Mouse (Mus musculus) brown adipose tissue, adult 24 weeks (tissue): ENCODE measurements around the gene Nlgn3. TPM values are rescaled to one million over a fixed set of nuclear protein-coding genes. Genes with fewer than 3 reads are reported as not detected.

ENCODE experiments used
- H3K27ac ChIP-seq: fragments of 200-500 bp; replicated peaks from 2 replicates; pipeline ENCODE4 v1.5.1; 2012; ENCODE audit warnings: low read depth, mild to moderate bottlenecking, low read length
- H3K4me1 ChIP-seq: fragments of 200-500 bp; 2 replicates; pipeline ENCODE4 v1.6.1; 2012; ENCODE audit warnings: low read length, mixed read lengths; ENCODE audit not compliant: control insufficient read depth, insufficient read depth, insufficient read length
- H3K4me3 ChIP-seq: fragments of 200-500 bp; 2 replicates; pipeline ENCODE4 v1.5.1; 2012; ENCODE audit warnings: low read depth, mild to moderate bottlenecking, low read length, moderate library complexity; ENCODE audit not compliant: insufficient read depth
- polyA plus RNA-seq: library from polyadenylated mRNA; stranded (reverse); fragments of >200 nt; gene quantifications from 2 replicates; pipeline ENCODE4 v1.2.4, GENCODE M21; 2012; ENCODE audit not compliant: missing spikeins, insufficient read depth, insufficient read length

The Nlgn3 gene
- not detected in 2 replicates for polyA plus RNA-seq

DNA sequence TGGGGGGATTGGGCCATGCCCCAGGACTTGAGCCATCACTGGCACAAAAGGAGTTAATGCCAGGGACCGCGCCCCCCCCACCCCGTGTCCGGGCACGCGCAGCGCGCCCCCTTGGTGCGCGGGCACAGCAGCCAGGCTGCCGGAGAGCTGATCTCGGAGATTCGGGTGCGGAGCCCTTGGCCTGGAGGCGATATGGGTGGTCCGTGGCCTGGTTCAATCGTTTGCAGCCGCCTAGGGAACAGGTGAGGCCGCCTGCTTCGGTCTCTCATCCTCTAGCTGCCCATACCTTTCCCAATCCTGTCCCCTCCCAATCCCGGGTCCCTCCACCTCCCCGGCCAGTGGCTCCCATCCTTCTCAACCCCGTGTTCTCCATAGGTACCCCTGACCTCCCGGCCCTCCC is at the start of gene Nlgn3:
TSS of gene Nlgn3 (plus strand) at position 114 of the 400 bp plus-strand sequence.
- Histone ChIP-seq H3K27ac (no peak within 1 kb of the TSS), H3K4me3 (no peak within 1 kb of the TSS), H3K4me1 (no peaks in the 10 kb centered on the region; the same call in 1 of the 2 replicates)

DNA sequence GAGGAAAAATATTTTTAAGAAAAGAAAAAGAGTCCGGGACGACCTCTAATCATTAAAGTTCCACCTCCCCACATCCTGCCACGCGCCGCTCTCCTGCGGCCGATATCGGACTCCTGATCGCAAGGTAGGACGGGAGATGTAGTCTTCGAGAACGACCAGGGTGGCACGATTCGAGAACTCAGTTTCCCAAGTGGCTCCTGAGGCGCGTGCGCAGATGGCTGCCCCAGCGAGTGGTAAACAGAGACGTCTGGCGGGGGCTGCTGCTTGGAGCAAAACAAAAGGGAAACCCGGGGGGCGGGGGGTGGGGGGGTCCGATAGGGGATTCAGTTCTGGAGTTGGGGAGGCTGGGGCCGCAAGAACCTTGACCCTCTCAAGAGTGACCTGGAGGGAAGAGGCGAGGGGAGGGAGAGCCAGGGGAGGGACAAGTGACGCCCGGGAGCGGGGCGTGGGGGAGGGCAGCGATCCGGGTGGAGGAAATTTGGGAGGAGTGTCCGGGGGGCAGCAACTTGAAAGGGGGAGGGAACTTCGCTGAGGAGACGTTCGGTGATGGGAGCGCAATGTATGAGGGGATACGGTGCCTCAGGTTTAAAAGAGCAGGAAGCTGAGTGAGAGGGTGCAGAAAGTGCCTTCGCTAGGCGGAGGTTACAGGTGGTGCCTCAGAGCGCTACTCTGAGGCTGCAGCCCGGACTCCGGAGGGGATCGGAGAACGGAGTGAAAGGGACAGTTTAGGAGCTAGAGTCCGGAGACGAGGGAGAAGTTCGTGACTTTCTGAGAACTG is 44.8 kb upstream of the Nlgn3 start, which contains the start of gene Foxo4:
TSS of gene Foxo4 (plus strand) at position 577 of the 778 bp plus-strand sequence.
- peak within 1 kb of the TSS; percentile 75 for H3K4me3 ChIP-seq
- H3K27ac ChIP-seq, result peak within 1 kb of the TSS; percentile 77
- H3K4me1 ChIP-seq, result no peaks in the 10 kb centered on the region

DNA sequence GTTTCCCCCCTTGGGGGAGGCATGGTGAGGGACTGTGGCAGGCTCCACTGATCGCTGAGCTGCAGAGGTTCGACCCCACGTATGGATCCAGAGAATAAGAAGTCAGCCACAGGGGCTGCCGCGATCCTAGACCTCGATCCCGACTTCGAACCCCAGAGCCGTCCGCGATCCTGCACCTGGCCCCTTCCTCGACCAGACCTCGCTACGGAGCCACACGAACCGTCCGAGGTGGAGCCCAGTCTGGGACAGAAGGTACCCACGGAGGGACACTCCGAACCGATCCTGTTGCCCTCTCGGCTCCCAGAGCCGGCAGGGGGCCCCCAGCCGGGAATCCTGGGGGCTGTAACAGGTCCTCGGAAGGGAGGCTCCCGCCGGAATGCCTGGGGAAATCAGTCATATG is 44.2 kb upstream of the Nlgn3 start:
- Histone ChIP-seq H3K4me3 (peak overlapping the region; percentile 75), H3K27ac (0 out of 2 replicates have a peak overlapping the region, but pooled peaks have one; percentile 21), H3K4me1 (no peaks in the 10 kb centered on the region)

DNA sequence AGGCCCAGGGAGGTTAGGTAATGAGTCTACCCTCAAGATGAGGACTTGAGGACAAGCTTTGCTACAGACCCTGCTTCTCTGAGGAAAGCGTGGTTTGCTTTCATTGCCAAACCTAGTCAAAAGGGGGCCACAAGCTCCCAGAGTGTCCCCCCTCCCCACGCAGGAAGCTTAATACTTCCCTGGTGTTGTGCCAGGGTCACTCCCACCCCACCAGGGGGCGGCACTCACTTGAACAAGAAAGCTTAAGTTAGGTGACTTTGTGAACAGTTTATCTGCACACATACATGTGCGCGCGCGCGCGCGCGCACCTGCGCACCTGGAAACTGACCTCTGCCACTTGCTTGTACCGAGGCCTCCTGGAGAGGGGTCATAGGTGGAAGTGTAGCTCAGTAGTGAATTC is 42.4 kb upstream of the Nlgn3 start:
- Histone ChIP-seq H3K4me1 (no peaks in the 10 kb centered on the region), H3K27ac (no peak overlapping the region), H3K4me3 (no peak overlapping the region)

DNA sequence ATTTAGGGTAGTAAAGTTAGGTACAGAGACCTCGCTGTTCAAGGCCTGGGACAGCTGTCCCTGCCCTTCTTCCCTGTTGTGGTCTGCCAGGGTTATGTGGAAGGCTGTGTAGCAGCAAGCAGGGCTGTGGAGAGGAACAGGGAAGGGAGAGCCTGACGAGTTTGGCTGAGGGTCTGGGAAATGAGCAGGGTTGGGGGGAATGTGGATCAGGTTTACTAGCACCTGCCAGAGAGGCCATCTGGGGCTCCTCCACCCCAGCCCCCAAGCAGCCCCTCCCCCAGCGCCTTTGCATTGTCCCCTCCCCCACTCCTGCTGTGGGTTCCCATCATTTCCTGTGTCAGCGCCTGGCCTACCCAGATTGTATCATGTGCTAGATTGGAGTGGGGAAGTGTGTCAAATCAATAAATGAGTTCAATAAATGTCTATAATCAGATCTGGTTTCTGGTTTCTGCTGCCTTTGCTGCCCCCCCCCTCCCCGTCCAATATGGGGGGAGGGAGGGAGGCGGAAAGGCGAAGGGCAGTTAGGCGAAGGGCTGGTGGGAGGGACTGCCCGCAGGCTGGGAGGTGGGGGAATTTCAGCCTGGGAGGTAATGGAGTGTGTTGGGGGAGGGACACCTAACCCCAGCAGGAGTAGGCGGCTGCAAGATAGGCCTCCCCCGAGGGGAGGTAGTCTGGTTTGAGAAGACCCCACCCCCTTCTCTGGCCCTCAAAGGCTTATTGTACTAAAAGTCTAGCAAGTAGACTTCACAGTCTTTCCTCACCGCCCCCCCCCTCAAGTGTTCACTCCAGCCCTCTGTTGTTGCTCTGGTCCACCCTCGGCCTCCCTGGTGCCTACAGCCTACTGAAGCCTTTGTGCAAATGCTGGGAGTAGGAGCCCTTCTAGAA is 38.3 kb upstream of the Nlgn3 start:
- Histone ChIP-seq H3K27ac (no peak overlapping the region), H3K4me3 (no peak overlapping the region)

DNA sequence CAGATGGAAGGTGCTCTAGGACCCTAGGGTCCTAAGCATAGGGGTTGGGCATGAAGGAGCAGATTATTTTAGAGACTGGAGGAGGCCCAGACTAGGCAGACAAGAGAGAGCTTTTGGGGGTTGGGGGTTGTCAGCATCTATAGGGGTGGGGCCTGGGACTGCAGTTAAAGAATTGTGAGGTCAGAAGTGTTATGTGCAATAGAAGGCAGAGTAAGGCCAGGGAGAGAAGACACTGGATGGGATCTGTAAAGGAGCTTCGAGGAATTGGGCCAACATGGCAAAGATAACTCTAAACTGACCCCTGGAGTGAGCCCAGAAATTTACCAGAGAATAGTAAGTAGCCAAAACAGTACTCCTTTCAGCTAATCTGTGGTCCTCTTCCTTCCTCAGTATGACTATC is 35.1 kb upstream of the Nlgn3 start, which contains the start of gene Gm614:
TSS of gene Gm614 (minus strand) at position 101 of the 400 bp plus-strand sequence.
- H3K27ac ChIP-seq, result no peak within 1 kb of the TSS
- H3K4me1 ChIP-seq, result no peaks in the 10 kb centered on the region
- no peak within 1 kb of the TSS for H3K4me3 ChIP-seq

More for the DNA sequence above, 38.3 kb upstream of the Nlgn3 start:
- H3K4me1 ChIP-seq, result no peaks in the 10 kb centered on the region

DNA sequence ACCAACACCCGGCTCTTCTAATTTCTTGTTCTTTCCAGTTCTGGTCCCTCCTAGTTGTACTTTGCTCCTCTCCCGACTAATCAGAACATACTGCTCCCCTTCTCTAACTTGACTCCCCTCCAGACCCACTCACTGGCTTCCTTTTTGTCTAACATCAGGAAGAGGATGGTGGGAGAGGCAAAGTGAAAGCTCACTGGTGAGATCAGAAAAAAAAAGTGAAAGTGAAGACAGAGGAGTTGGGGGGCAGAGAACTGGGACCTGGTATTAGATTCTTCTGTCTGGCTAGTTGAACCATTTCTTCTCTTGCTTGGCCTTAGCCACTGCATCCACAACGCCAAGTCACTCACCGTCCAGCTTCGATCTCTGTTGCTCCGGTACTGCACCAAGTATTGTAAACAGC is 32.3 kb upstream of the Nlgn3 start:
- Histone ChIP-seq H3K4me1 (no peaks in the 10 kb centered on the region), H3K27ac (no peak overlapping the region; the same call in 1 of the 2 replicates), H3K4me3 (no peak overlapping the region)

DNA sequence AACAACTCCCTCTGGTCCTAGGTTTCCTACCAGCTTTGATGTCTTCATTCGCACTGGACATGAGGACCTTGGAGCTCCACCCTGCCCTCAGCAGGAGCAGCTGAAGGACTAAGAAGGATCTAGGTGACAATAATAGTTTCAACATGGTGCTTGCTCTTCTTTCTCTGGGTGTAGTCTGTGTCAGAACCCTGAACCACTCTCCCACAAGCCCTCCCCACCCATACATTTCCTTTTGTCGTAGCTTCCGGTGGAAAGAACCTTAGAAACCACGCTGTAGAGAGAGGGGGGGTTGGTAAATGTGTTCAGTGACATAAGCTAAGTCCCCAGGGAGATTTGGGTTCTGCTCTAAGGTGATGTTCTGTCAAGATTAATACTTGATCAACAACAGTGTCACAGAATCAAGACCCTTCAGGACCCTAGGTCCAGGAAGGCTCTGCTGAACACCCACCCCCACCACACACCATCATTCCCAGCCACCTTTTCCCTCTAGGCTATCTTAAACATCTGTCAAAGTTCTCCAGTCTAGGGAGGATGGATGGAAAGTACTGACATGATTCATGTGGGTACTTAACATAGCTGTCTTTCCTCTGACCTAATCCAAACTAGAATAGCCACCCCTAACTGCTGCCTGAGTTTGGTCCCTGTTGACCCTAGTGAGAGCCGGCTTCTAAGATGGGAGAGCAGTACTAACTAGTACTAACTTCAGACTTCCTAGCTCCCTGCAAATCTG is 30.8 kb upstream of the Nlgn3 start, which contains the start of gene Il2rg:
TSS of gene Il2rg (minus strand) at position 231 of the 730 bp plus-strand sequence.
- Histone ChIP-seq H3K4me3 (peak within 1 kb of the TSS; percentile 59), H3K27ac (peak within 1 kb of the TSS; percentile 80), H3K4me1 (no peaks in the 10 kb centered on the region)

DNA sequence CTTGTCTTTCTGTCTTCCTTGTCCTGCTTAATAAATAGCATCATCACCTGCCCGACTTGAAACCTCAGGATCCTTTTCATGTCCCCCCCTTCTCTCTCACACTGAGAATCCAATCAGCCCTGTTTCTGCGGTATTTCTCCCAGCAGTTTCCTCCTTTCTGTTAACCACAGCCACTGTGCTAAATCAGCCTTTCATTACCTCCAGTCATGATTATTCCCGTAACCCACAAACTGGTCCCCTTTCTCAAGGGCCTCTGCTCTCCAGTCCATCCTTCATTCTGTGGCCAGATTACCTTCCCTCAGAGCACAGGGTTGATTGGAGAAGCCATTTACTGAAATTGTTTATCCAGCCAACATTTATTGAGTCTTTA is 30.2 kb upstream of the Nlgn3 start, which contains the start of gene Gm20489:
TSS of gene Gm20489 (minus strand) at position 269 of the 370 bp plus-strand sequence.
- peak within 1 kb of the TSS; percentile 59 for H3K4me3 ChIP-seq
- H3K27ac ChIP-seq, result peak within 1 kb of the TSS; percentile 80
- no peaks in the 10 kb centered on the region for H3K4me1 ChIP-seq

DNA sequence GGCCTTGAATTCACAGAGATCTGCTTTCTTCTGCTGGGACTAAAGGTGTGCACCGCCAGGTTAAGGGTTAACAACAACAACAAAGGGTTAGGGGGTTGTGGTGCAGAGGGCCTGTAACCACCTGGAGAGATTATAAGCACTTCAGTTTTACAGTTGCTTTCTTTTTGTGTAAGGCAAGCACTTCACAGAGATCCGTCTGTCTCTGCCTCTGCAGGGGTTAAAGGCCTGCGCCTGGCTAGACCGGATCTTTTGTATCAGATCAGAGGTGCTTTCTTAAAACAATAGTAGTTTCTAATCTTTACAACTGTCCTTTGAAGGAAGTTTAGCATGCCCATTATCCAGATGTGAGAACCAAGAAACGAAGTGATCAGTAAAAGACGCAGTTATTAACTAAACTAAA is 25.6 kb upstream of the Nlgn3 start:
- no peak overlapping the region; the same call in 1 of the 2 replicates for H3K27ac ChIP-seq
- peak overlapping the region; percentile 48 for H3K4me3 ChIP-seq

DNA sequence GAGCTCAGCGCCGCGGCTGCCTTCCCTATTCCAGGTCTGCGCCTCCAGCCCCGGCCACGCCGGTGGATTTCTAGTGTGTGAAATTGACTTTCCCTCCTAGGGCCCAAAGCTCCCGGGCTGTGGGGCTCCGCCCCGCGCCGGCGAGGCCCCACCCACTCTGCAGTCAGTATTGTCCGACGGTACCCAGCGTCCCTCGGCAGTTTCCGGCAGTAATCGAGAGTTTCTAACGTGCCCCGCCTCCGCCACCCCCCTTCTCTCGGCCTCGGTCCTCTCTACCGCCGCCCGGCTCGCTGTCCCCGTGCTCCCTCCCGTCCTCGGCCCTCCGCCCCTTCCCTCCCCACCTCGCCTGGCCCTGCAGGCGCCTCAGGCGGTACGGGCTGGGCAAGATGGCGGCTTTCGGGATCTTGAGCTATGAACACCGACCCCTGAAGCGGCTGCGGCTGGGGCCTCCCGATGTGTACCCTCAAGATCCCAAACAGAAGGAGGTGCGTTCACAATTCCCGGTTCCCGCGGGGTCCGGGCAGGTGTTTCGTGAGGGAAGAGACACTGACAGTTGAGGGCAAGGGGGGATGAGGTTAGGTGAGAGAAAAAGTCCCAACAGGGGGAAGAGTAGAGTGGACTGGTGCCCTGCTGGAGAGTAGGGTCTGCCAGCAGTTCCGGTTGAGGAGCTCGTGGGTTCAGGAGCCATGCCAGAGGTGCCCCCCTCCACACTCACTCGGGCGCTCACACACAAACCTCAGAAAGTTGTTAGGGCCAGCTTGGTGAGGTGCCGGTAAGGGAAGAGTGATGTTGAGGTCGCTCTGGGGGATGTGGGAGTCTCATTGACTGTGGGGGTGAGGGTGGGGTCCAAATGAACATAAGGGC is 24.9 kb upstream of the Nlgn3 start, which contains the start of gene Med12:
TSS of gene Med12 (plus strand) at position 156 of the 864 bp plus-strand sequence.
- peak within 1 kb of the TSS; percentile 80 for H3K4me3 ChIP-seq
- peak within 1 kb of the TSS; percentile 73 for H3K27ac ChIP-seq
- no peaks in the 10 kb centered on the region for H3K4me1 ChIP-seq

More for the DNA sequence above, 25.6 kb upstream of the Nlgn3 start:
- H3K4me1 ChIP-seq, result no peaks in the 10 kb centered on the region

DNA sequence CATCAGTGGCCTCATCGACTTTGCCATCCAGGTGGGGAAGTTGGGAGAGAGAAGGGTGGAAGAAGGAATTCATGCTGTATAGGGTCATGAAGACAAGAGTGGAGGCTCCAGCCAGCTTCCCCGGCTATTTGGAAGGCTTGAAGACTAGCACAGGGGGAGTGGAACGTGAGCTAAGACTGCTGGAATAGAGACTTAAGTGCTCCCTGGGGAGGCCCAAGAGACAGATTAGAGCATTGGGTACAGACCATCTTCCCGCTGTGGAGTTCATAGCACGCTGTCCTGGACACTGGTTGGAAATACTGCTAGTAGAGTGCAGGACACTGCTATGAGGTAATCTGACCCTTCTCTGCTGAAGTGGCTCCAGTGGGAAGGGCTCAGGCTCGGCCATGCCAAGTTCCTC is 16.2 kb upstream of the Nlgn3 start:
- H3K4me3 ChIP-seq, result no peak overlapping the region
- no peaks in the 10 kb centered on the region for H3K4me1 ChIP-seq
- no peak overlapping the region for H3K27ac ChIP-seq

DNA sequence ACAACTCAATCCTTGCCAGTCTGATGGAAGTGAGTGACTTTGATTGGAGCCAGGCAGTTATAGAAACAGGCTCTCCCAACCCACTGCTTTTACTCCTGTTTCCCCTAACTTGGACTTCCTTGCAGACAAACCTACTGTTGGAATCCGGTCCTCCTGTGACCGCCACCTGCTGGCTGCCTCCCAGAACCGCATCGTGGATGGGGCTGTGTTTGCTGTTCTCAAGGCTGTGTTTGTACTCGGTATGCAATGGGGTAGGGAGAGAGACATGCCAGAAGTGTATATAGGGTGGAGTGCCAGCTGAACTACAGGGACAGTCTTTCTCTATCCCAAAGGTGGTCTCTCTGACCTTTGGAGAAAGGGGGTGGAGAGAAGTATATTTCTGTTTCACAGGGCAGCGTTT is 13.4 kb upstream of the Nlgn3 start:
- no peaks in the 10 kb centered on the region for H3K4me1 ChIP-seq
- no peak overlapping the region for H3K27ac ChIP-seq
- no peak overlapping the region for H3K4me3 ChIP-seq
